Mouse (Mus musculus): ENCODE results near the gene 2310039H08Rik. TPM values are rescaled to one million over a fixed set of nuclear protein-coding genes. Genes with fewer than 3 reads are reported as not detected.

2310039H08Rik gene
- polyA plus RNA-seq, 1 experiment from 2014 or later = 60.2 TPM

- WGBS = 91% methylated on average over 3 of the region's 3 CpGs
Measured at GRCm38 (mm10) chr17:46734055-46734454, 38.4 kb upstream of the 2310039H08Rik start.

DNA sequence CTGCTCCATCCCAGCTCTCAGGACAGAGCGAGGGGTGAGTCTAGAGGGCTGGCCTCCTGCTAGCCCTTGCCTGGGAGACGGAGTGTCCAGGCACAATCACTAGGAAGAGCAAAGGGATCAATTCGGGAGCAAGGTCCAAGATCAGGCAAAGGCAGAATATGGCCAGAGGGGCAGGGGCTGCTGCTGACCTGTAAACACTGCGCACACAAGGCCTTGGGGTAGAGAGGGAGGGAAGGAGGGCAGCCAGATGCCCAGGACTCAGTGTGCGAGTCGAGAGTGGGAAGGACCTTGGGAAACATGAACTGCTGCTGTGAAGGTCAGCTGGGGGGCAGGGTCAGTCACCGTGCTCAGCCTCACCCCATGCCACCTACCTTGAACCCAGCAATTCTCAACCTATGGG lies 37.1 kb upstream of the 2310039H08Rik start:
- H3K27me3 ChIP-seq (ENCODE audit: control insufficient read depth, insufficient read depth, low read depth, low read length) = no peaks in the 10 kb centered on the region
- no peak overlapping the region for H3K27ac ChIP-seq (ENCODE audit: low read length)
- ATAC-seq (ENCODE audit: low read depth) = no peak
- no peak overlapping the region for H3K4me3 ChIP-seq (ENCODE audit: low read length)
- WGBS = 85% methylated on average over 7 of the region's 7 CpGs
- no peaks in the 10 kb centered on the region for H3K9me3 ChIP-seq (ENCODE audit: control insufficient read depth, low read length)
- H3K4me1 ChIP-seq (replicated peaks; ENCODE audit: control insufficient read depth, insufficient read depth, low read length) = no peaks in the 10 kb centered on the region
- no peak overlapping the region for H3K9ac ChIP-seq (ENCODE audit: low read length)
- H3K36me3 ChIP-seq (ENCODE audit: control insufficient read depth, insufficient read depth, low read length) = peaks cover 4% of the 10 kb centered on the region; the same call in 1 of the 2 replicates
- H3K4me2 ChIP-seq (ENCODE audit: low read depth, low read length) = no peak overlapping the region

More at GRCm38 (mm10) chr17:46734055-46734454, 38.4 kb upstream of the 2310039H08Rik start:
- Histone ChIP-seq H3K4me1 (replicated peaks; ENCODE audit: control insufficient read depth, insufficient read depth, low read length) (peaks cover under 1% of the 10 kb centered on the region), H3K4me2 (ENCODE audit: low read depth, low read length) (no peak overlapping the region), H3K36me3 (ENCODE audit: control insufficient read depth, insufficient read depth, low read length) (peaks cover 4% of the 10 kb centered on the region; the same call in 1 of the 2 replicates), H3K27me3 (ENCODE audit: control insufficient read depth, insufficient read depth, low read depth, low read length) (peaks cover 5% of the 10 kb centered on the region; the same call in 1 of the 2 replicates), H3K27ac (ENCODE audit: low read length) (no peak overlapping the region), H3K9me3 (ENCODE audit: control insufficient read depth, low read length) (no peaks in the 10 kb centered on the region), H3K9ac (ENCODE audit: low read length) (no peak overlapping the region), H3K4me3 (ENCODE audit: low read length) (no peak overlapping the region)
- ATAC-seq (ENCODE audit: low read depth) = no peak

- ATAC-seq (ENCODE audit: low read depth) = 0 out of 2 replicates have a peak, but pooled peaks have one; percentile 4
- WGBS = 66% methylated on average over 10 of the region's 10 CpGs
- H3K27ac ChIP-seq (ENCODE audit: low read length) = no peak overlapping the region
- no peaks in the 10 kb centered on the region for H3K9me3 ChIP-seq (ENCODE audit: control insufficient read depth, low read length)
- peaks cover 4% of the 10 kb centered on the region; the same call in 1 of the 2 replicates for H3K36me3 ChIP-seq (ENCODE audit: control insufficient read depth, insufficient read depth, low read length)
- H3K4me3 ChIP-seq (ENCODE audit: low read length) = no peak overlapping the region
- H3K27me3 ChIP-seq (ENCODE audit: control insufficient read depth, insufficient read depth, low read depth, low read length) = no peaks in the 10 kb centered on the region
- no peak overlapping the region for H3K9ac ChIP-seq (ENCODE audit: low read length)
- no peak overlapping the region for H3K4me2 ChIP-seq (ENCODE audit: low read depth, low read length)
- H3K4me1 ChIP-seq (replicated peaks; ENCODE audit: control insufficient read depth, insufficient read depth, low read length) = no peaks in the 10 kb centered on the region
Measured at GRCm38 (mm10) chr17:46736160-46736559, 36.3 kb upstream of the 2310039H08Rik start.

DNA sequence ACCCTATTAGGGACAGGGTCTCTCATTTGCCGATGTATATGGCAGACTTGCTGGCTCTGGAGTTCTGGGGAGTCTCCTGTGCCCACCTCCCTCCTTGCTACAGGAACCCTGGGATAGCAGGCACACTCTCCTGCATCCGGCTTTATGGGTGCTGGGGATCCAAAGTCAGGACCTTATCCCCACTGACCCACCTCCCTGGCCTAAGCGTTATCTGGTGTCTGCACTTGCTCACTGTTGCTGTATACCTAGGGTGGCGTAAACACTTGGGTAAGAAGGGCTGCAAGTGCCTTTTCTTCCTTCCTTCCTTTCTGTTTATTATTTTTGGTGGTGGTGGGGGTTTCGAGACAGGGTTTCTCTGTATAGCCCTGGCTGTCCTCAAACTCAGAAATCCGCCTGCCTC lies 31.1 kb upstream of the 2310039H08Rik start:
- 88% methylated on average over 6 of the region's 6 CpGs for WGBS
- H3K9ac ChIP-seq (ENCODE audit: low read length) = no peak overlapping the region
- no peaks in the 10 kb centered on the region for H3K27me3 ChIP-seq (ENCODE audit: control insufficient read depth, insufficient read depth, low read depth, low read length)
- peaks cover 3% of the 10 kb centered on the region; the same call in 1 of the 2 replicates for H3K36me3 ChIP-seq (ENCODE audit: control insufficient read depth, insufficient read depth, low read length)
- ATAC-seq (ENCODE audit: low read depth) = no peak
- H3K4me3 ChIP-seq (ENCODE audit: low read length) = no peak overlapping the region
- H3K4me2 ChIP-seq (ENCODE audit: low read depth, low read length) = no peak overlapping the region
- H3K27ac ChIP-seq (ENCODE audit: low read length) = no peak overlapping the region
- no peaks in the 10 kb centered on the region for H3K9me3 ChIP-seq (ENCODE audit: control insufficient read depth, low read length)
- no peaks in the 10 kb centered on the region for H3K4me1 ChIP-seq (replicated peaks; ENCODE audit: control insufficient read depth, insufficient read depth, low read length)

DNA sequence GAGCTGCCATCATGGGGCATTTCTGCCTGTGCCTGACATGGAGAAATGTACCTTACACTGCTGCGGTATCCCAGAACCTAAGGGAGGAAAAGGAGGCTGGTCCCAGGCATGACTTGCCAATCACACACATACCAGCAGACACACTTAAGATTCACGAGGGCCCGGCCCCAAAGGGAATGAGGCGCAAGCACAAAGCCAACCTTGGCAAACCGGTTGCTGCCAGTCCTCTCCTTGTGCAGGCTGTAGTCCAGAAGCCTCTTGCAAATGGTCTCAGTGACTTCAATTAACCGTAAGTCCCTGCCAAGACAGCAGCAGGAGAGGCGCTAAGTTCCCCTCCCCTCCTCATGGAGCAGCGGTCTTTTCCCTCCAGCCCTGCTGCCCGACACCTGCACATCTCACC lies 29.4 kb upstream of the 2310039H08Rik start:
- Histone ChIP-seq H3K4me3 (ENCODE audit: low read length) (no peak overlapping the region), H3K27me3 (ENCODE audit: control insufficient read depth, insufficient read depth, low read depth, low read length) (no peaks in the 10 kb centered on the region), H3K9me3 (ENCODE audit: control insufficient read depth, low read length) (no peaks in the 10 kb centered on the region), H3K4me1 (replicated peaks; ENCODE audit: control insufficient read depth, insufficient read depth, low read length) (no peaks in the 10 kb centered on the region), H3K4me2 (ENCODE audit: low read depth, low read length) (no peak overlapping the region), H3K9ac (ENCODE audit: low read length) (no peak overlapping the region), H3K36me3 (ENCODE audit: control insufficient read depth, insufficient read depth, low read length) (peaks cover 7% of the 10 kb centered on the region; the same call in 1 of the 2 replicates), H3K27ac (ENCODE audit: low read length) (no peak overlapping the region)
- WGBS = 71% methylated on average over 9 of the region's 9 CpGs
- peak; percentile 38; the same call in 1 of the 2 replicates for ATAC-seq (ENCODE audit: low read depth)

GRCm38 (mm10) chr17:46745506-46745905 lies 26.9 kb upstream of the 2310039H08Rik start:
- H3K36me3 ChIP-seq (ENCODE audit: control insufficient read depth, insufficient read depth, low read length) = peaks cover 7% of the 10 kb centered on the region; the same call in 1 of the 2 replicates

DNA sequence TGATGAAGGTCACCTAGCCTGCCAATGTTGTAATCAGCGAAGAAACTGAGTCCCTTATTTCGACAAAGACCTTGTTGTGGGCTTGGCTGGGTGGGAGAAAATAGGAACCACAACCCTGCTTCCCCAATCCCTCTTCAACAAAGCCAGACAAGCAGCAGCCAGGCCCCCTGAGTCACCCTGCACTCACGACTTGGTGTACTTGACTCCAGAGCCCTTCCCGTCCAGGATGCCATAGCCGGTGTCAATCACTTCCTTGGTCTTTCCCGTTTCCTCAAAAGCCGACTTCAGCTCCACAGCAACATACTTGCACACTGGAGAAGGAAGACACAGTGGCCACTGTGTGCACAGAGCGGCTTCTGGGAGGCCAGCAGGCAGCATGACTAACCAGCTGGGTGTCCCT lies 25.2 kb upstream of the 2310039H08Rik start:
- Histone ChIP-seq H3K4me2 (ENCODE audit: low read depth, low read length) (no peak overlapping the region), H3K27me3 (ENCODE audit: control insufficient read depth, insufficient read depth, low read depth, low read length) (no peaks in the 10 kb centered on the region), H3K4me3 (ENCODE audit: low read length) (no peak overlapping the region), H3K9ac (ENCODE audit: low read length) (no peak overlapping the region), H3K27ac (ENCODE audit: low read length) (no peak overlapping the region), H3K4me1 (replicated peaks; ENCODE audit: control insufficient read depth, insufficient read depth, low read length) (peaks cover 7% of the 10 kb centered on the region), H3K36me3 (ENCODE audit: control insufficient read depth, insufficient read depth, low read length) (peaks cover 7% of the 10 kb centered on the region; the same call in 1 of the 2 replicates), H3K9me3 (ENCODE audit: control insufficient read depth, low read length) (no peaks in the 10 kb centered on the region)
- 79% methylated on average over 8 of the region's 8 CpGs for WGBS
- no peak for ATAC-seq (ENCODE audit: low read depth)

More at GRCm38 (mm10) chr17:46745506-46745905, 26.9 kb upstream of the 2310039H08Rik start:
- H3K4me1 ChIP-seq (replicated peaks; ENCODE audit: control insufficient read depth, insufficient read depth, low read length) = no peaks in the 10 kb centered on the region; the same call in 1 of the 2 replicates
- H3K9ac ChIP-seq (ENCODE audit: low read length) = no peak overlapping the region
- H3K4me3 ChIP-seq (ENCODE audit: low read length) = no peak overlapping the region
- H3K27me3 ChIP-seq (ENCODE audit: control insufficient read depth, insufficient read depth, low read depth, low read length) = no peaks in the 10 kb centered on the region
- no peak overlapping the region for H3K27ac ChIP-seq (ENCODE audit: low read length)
- no peaks in the 10 kb centered on the region for H3K9me3 ChIP-seq (ENCODE audit: control insufficient read depth, low read length)
- no peak overlapping the region for H3K4me2 ChIP-seq (ENCODE audit: low read depth, low read length)
- WGBS = 94% methylated on average over 2 of the region's 2 CpGs
- no peak for ATAC-seq (ENCODE audit: low read depth)

DNA sequence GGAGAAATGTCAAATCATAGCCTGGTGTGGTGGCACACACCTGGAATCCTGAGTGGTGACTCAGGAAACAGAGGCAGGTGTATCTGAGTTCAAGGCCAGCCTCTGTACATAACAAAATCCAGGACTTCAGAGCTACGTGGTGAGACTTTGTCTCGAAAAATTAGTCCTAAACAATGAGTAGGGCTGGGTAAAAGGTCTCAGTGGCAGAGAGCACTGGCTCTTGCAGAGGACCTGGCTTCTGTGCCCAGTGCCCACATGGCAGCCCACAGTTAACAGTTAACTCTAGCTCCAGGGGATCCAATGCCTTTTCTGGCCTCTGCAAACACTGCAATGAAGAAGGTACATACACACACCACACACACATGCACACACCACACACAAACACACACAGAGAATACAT lies 24.6 kb upstream of the 2310039H08Rik start:
- no peak overlapping the region for H3K27ac ChIP-seq (ENCODE audit: low read length)
- H3K4me3 ChIP-seq (ENCODE audit: low read length) = no peak overlapping the region
- H3K4me1 ChIP-seq (replicated peaks; ENCODE audit: control insufficient read depth, insufficient read depth, low read length) = peaks cover 12% of the 10 kb centered on the region
- no peaks in the 10 kb centered on the region for H3K27me3 ChIP-seq (ENCODE audit: control insufficient read depth, insufficient read depth, low read depth, low read length)
- 82% methylated on average over 2 of the region's 2 CpGs for WGBS
- H3K36me3 ChIP-seq (ENCODE audit: control insufficient read depth, insufficient read depth, low read length) = peaks cover 5% of the 10 kb centered on the region; the same call in 1 of the 2 replicates
- H3K9me3 ChIP-seq (ENCODE audit: control insufficient read depth, low read length) = no peaks in the 10 kb centered on the region
- H3K9ac ChIP-seq (ENCODE audit: low read length) = no peak overlapping the region
- ATAC-seq (ENCODE audit: low read depth) = no peak
- no peak overlapping the region for H3K4me2 ChIP-seq (ENCODE audit: low read depth, low read length)

GRCm38 (mm10) chr17:46749282-46749681 lies 23.2 kb upstream of the 2310039H08Rik start:
- no peak for ATAC-seq (ENCODE audit: low read depth)
- 87% methylated on average over 5 of the region's 5 CpGs for WGBS
- no peak overlapping the region for H3K4me2 ChIP-seq (ENCODE audit: low read depth, low read length)

More at GRCm38 (mm10) chr17:46749282-46749681, 23.2 kb upstream of the 2310039H08Rik start:
- Histone ChIP-seq H3K9ac (ENCODE audit: low read length) (no peak overlapping the region), H3K4me3 (ENCODE audit: low read length) (no peak overlapping the region), H3K36me3 (ENCODE audit: control insufficient read depth, insufficient read depth, low read length) (peaks cover 5% of the 10 kb centered on the region; the same call in 1 of the 2 replicates), H3K27ac (ENCODE audit: low read length) (no peak overlapping the region), H3K9me3 (ENCODE audit: control insufficient read depth, low read length) (no peaks in the 10 kb centered on the region), H3K27me3 (ENCODE audit: control insufficient read depth, insufficient read depth, low read depth, low read length) (no peaks in the 10 kb centered on the region), H3K4me1 (replicated peaks; ENCODE audit: control insufficient read depth, insufficient read depth, low read length) (peaks cover 12% of the 10 kb centered on the region)
